Mouse (Mus musculus): ENCODE measurements around the gene Amer3. TPM values are rescaled to one million over a fixed set of nuclear protein-coding genes. Genes with fewer than 3 reads are reported as not detected.

Gene Amer3
- total RNA-seq (2023) = not detected

DNA sequence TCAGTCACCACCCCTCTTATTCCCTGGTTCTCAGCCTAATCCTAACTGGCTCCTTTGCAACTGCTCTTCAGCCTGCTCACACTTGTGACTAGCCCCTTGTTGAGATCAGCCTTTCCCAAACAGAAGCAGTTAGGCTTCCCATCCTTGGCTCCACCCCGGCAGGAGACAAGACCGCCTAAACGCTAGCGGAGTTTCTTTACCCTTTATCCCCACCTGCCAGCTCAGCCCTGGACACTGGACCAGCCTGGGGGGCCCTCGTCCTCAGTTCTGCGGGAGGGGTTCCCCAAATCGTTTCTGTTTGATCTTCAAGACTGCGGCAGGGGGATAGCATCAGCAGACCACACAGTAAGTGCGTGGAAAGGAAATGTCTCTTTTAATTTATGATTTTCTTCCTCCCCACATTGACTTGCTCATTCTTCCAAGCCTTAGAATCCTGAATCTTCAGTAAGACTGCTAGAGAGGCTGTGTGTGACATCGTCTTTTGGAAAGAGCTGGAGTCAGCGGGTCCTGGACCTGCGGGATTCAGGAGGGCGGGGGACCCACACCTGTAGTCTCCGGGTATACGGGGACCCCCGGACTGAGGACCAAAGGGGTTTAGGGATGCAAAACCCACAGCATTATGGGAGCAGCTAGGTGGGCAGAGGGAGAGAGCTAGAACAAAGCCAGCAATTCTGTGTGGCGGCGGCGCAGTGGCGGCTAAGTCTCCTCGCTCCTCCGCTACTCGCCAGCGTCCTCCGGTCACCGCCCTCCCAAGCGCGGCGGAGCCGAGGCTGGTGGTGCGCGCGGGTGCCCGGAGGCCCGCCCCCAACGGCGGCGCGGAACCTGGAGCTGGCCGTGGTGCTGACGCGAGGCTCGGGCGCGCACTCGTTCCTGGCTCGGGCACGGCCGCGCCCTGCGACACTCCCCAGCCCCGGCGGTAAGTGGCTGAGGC lies at the start of gene Amer3:
Amer3 (plus strand) TSS at position 807 of the 931 bp plus-strand sequence.

DNA sequence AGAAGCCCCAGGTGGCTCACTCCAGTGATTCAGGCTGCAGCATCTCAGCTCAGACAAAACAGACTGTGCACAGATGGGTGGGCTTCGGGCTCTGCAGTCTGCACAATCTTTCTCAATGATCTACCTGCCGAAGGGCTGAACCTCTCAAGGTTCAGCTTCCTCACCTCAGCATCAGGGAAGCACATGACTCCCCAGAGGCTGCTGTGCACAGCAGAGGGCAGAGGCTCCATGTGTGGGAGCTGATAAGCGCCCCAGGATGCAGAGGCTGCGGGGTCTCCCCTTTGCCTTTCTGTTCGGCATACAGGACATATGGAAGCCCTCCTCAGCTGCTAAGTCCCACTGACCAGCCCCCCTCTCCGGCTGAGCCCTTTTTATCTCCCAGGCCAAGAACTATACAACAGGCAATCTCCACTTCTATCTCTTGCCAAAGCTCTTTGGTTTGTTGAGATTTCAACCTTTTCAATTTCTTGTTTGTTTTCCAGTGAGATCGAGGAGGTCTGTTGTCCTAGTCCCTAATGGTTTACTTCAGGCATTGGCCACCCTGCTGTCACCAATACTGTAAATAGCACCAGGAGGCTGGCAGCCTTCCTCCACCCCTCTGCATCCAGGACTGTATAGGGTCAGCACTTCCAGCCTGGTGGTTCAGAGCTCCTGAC lies 44.3 kb upstream of the Amer3 start, which contains the start of gene Cfc1:
Cfc1 (plus strand) TSS at position 606 of the 656 bp plus-strand sequence.

DNA sequence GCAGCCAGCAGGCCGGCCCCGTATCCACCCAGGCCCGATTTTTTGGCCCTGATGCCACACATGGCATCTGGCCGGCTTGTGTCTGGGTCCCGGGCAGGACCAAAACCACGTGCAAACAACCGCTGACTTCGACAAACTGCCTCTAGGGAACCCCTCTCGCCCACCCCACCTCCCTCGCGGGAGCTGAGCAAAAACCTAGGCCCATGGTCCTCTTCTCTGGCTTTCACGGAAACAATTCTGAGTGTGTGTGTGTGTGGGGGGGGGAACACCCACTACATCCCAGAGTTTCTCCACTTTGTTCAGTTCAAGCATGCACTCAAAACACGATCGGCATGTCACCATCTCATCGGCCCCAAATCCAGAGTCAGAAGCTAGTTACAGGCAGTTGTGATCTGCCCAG lies 18.6 kb upstream of the Amer3 start, which contains the start of gene Prss40:
Prss40 (minus strand) TSS at position 101 of the 400 bp plus-strand sequence.

Other genes starting within 250 kb of the Amer3 start
- 10 to 100 TPM; 19.0 to 19.6 TPM for gene Ccdc115, start 140.0 kb upstream of the Amer3 start, total RNA-seq (2023)
- gene Imp4, start 139.8 kb upstream of the Amer3 start, total RNA-seq (2023) = 10 to 100 TPM; 36.4 to 39.2 TPM
- 100 to 1,000 TPM; 114 to 115 TPM for gene Ptpn18, start 119.9 kb upstream of the Amer3 start, total RNA-seq (2023)
- not detected for gene Prss39, start 81.2 kb upstream of the Amer3 start, total RNA-seq (2023)
- gene Cfc1, start 44.0 kb upstream of the Amer3 start, total RNA-seq (2023) = not detected
- gene Prss40, start 18.7 kb upstream of the Amer3 start, total RNA-seq (2023) = not detected

Measured in neutrophil, adult 59 days (primary cell).